In genomic region chr4:126046851-126047585, GRCm38 (mm10) we compare ENCODE assay signal across 8 mouse cellular contexts. TPM values are rescaled to one million over a fixed set of nuclear protein-coding genes. Genes with fewer than 3 reads are reported as not detected.
DNase-seq lines count a peak whose midpoint lies in the region; ATAC-seq and TF ChIP-seq lines count a peak whose summit lies in the region.

Mrps15 (plus strand) TSS chr4:126046925.

- H3K36me3 ChIP-seq in erythroblast, embryonic 14.5 days (ENCODE audit: control insufficient read depth) = peaks cover 34% of the 10 kb centered on the region
- H3K36me3 ChIP-seq in heart, embryonic 11.5 days (ENCODE audit: control insufficient read depth, insufficient read depth, low read length) = peaks cover 7% of the 10 kb centered on the region
- H3K36me3 ChIP-seq in kidney, embryonic 16.5 days (ENCODE audit: insufficient read depth, low read length) = peaks cover 16% of the 10 kb centered on the region
- peaks cover 29% of the 10 kb centered on the region for H3K36me3 ChIP-seq in liver, embryonic 13.5 days
- no peaks in the 10 kb centered on the region for H3K36me3 ChIP-seq in stomach, embryonic 16.5 days (ENCODE audit: control insufficient read depth, insufficient read depth, low read length)

- H3K4me2 ChIP-seq in heart, embryonic 11.5 days = peak within 1 kb of the TSS; percentile 97
- peak within 1 kb of the TSS; percentile 90 for H3K4me2 ChIP-seq in kidney, embryonic 16.5 days (replicated peaks; ENCODE audit: low read depth, low read length)
- peak within 1 kb of the TSS; percentile 84 for H3K4me2 ChIP-seq in liver, embryonic 13.5 days
- peak within 1 kb of the TSS; percentile 98 for H3K4me2 ChIP-seq in stomach, embryonic 16.5 days (ENCODE audit: low read depth, low read length)

- WGBS in heart, embryonic 11.5 days (ENCODE audit: insufficient replicate concordance) = under 1% methylated on average over 56 of the region's 56 CpGs
- WGBS in kidney, embryonic 16.5 days = under 1% methylated on average over 56 of the region's 56 CpGs
- WGBS in liver, embryonic 13.5 days (ENCODE audit: insufficient replicate concordance) = under 1% methylated on average over 56 of the region's 56 CpGs
- WGBS in stomach, embryonic 16.5 days = under 1% methylated on average over 56 of the region's 56 CpGs

- DNase-seq in CD4-positive helper T cell, adult 2 months (ENCODE audit: low read depth, low spot score) = peak; percentile 88
- DNase-seq in brain, embryonic 14.5 days (ENCODE audit: low read depth) = peak; percentile 96
- peak; percentile 82 for DNase-seq in liver, embryonic 13.5 days
- peak; percentile 88 for DNase-seq in neural tube, embryonic 10.5 days (ENCODE audit: extremely low spot score, low spot score)

- no peaks in the 10 kb centered on the region for H3K9me3 ChIP-seq in erythroblast, embryonic 14.5 days (ENCODE audit: control insufficient read depth, low read length)
- no peaks in the 10 kb centered on the region for H3K9me3 ChIP-seq in heart, embryonic 11.5 days (replicated peaks; ENCODE audit: control insufficient read depth, low read length)
- no peaks in the 10 kb centered on the region for H3K9me3 ChIP-seq in kidney, embryonic 16.5 days (ENCODE audit: low read length)
- no peaks in the 10 kb centered on the region for H3K9me3 ChIP-seq in liver, embryonic 13.5 days (replicated peaks)
- H3K9me3 ChIP-seq in stomach, embryonic 16.5 days (replicated peaks; ENCODE audit: control insufficient read depth, low read length) = no peaks in the 10 kb centered on the region

- 0 out of 2 replicates have a peak, but pooled peaks have one; percentile 50 for TF ChIP-seq POLR2A in brain, embryonic 14.5 days (IDR thresholded peaks at IDR 0.05; ENCODE audit: borderline replicate concordance, extremely low read depth, insufficient read depth, insufficient read length, poor library complexity, severe bottlenecking)

- H3K4me1 ChIP-seq in erythroblast, embryonic 14.5 days (ENCODE audit: control insufficient read depth) = peaks cover 26% of the 10 kb centered on the region
- peaks cover 7% of the 10 kb centered on the region for H3K4me1 ChIP-seq in heart, embryonic 11.5 days (ENCODE audit: control insufficient read depth, insufficient read depth, low read length)
- peaks cover 10% of the 10 kb centered on the region for H3K4me1 ChIP-seq in kidney, embryonic 16.5 days (ENCODE audit: insufficient read depth, low read length)
- H3K4me1 ChIP-seq in liver, embryonic 13.5 days (replicated peaks) = peaks cover 18% of the 10 kb centered on the region
- peaks cover 7% of the 10 kb centered on the region for H3K4me1 ChIP-seq in stomach, embryonic 16.5 days (ENCODE audit: control insufficient read depth, insufficient read depth, low read length)

- peak within 1 kb of the TSS; percentile 88 for H3K9ac ChIP-seq in heart, embryonic 11.5 days (ENCODE audit: low read depth, low read length)
- peak within 1 kb of the TSS; percentile 91 for H3K9ac ChIP-seq in kidney, embryonic 16.5 days (replicated peaks; ENCODE audit: low read length)
- H3K9ac ChIP-seq in liver, embryonic 13.5 days = peak within 1 kb of the TSS; percentile 82
- H3K9ac ChIP-seq in stomach, embryonic 16.5 days (ENCODE audit: low read length) = peak within 1 kb of the TSS; percentile 91

- no peaks in the 10 kb centered on the region for H3K27me3 ChIP-seq in erythroblast, embryonic 14.5 days (ENCODE audit: control insufficient read depth)
- H3K27me3 ChIP-seq in heart, embryonic 11.5 days (ENCODE audit: control insufficient read depth, insufficient read depth, low read length) = no peaks in the 10 kb centered on the region
- no peaks in the 10 kb centered on the region for H3K27me3 ChIP-seq in kidney, embryonic 16.5 days (ENCODE audit: insufficient read depth, low read length)
- no peaks in the 10 kb centered on the region for H3K27me3 ChIP-seq in liver, embryonic 13.5 days
- no peaks in the 10 kb centered on the region for H3K27me3 ChIP-seq in stomach, embryonic 16.5 days (ENCODE audit: control insufficient read depth, insufficient read depth, low read length)

- peak within 1 kb of the TSS; percentile 72 for H3K4me3 ChIP-seq in erythroblast, embryonic 14.5 days (replicated peaks)
- H3K4me3 ChIP-seq in heart, embryonic 11.5 days (ENCODE audit: low read depth, low read length) = peak within 1 kb of the TSS; percentile 79
- H3K4me3 ChIP-seq in kidney, embryonic 16.5 days (ENCODE audit: low read length) = peak within 1 kb of the TSS; percentile 95
- H3K4me3 ChIP-seq in liver, embryonic 13.5 days (replicated peaks) = peak within 1 kb of the TSS; percentile 81
- H3K4me3 ChIP-seq in stomach, embryonic 16.5 days (replicated peaks; ENCODE audit: low read length) = peak within 1 kb of the TSS; percentile 92

- peak within 1 kb of the TSS; percentile 67 for H3K27ac ChIP-seq in heart, embryonic 11.5 days (ENCODE audit: low read depth, low read length)
- H3K27ac ChIP-seq in kidney, embryonic 16.5 days (ENCODE audit: low read length) = peak within 1 kb of the TSS; percentile 84
- H3K27ac ChIP-seq in liver, embryonic 13.5 days = peak within 1 kb of the TSS; percentile 73
- H3K27ac ChIP-seq in stomach, embryonic 16.5 days (ENCODE audit: low read length) = peak within 1 kb of the TSS; percentile 84

- no peak for TF ChIP-seq CTCF in brain, embryonic 14.5 days (IDR thresholded peaks at IDR 0.05; ENCODE audit: borderline replicate concordance, extremely low read depth, insufficient read depth, insufficient read length)

- peak; percentile 85 for ATAC-seq in heart, embryonic 11.5 days (replicated peaks; ENCODE audit: insufficient number of reproducible peaks, low FRiP score, low TSS enrichment)
- ATAC-seq in kidney, embryonic 16.5 days (ENCODE audit: low FRiP score, low TSS enrichment) = peak; percentile 95
- peak; percentile 92 for ATAC-seq in liver, embryonic 13.5 days (ENCODE audit: low read depth)
- peak; percentile 97 for ATAC-seq in stomach, embryonic 16.5 days (ENCODE audit: insufficient read depth, low FRiP score)

RNA-seq across cellular contexts. Expression of gene Mrps15, which starts in this region (rescaled TPM):
- 66.2 and 70.9 TPM in 2 replicates for polyA plus RNA-seq in brain, embryonic 14.5 days (2012; rRNA removed)
- polyA plus RNA-seq in erythroblast, embryonic 14.5 days (2012) = 12.6 and 15.9 TPM in 2 replicates
- 136 and 155 TPM in 2 replicates for polyA plus RNA-seq in heart, embryonic 11.5 days (2014; fragmentation: Nextera tagmentation; extraction: Ambion mirVana)
- polyA plus RNA-seq in kidney, embryonic 16.5 days (2015; fragmentation: Nextera tagmentation; extraction: Ambion mirVana) = 130 and 146 TPM in 2 replicates
- 112 and 127 TPM in 2 replicates for polyA plus RNA-seq in liver, embryonic 13.5 days (2015; fragmentation: Nextera tagmentation; extraction: Ambion mirVana)
- 114 and 131 TPM in 2 replicates for polyA plus RNA-seq in stomach, embryonic 16.5 days (2015; fragmentation: Nextera tagmentation; extraction: Ambion mirVana)

Comparison
In these comparisons a context has a peak if more than half of its experiments do, and no peak if none do; other contexts are left out.
1. Peak in every context shown above with its lines: DNase-seq, ATAC-seq, H3K4me3 ChIP-seq and H3K27ac ChIP-seq.